Mouse (Mus musculus) urinary bladder, postnatal 25 days (tissue): ENCODE data around the gene Baz2b.

Experiments
- DNase-seq: peaks from one replicate; pipeline ENCODE4 v3.0.0; 2022; ENCODE audit warnings: low spot score

The Baz2b gene

GRCm38 (mm10) chr2:60209703-60210651, at the start of gene Baz2b, which contains the start of gene March7:
Baz2b (minus strand) TSS chr2:60209839.
March7 (plus strand) TSS chr2:60209887.
- DNase-seq = peak; percentile 85

DNA sequence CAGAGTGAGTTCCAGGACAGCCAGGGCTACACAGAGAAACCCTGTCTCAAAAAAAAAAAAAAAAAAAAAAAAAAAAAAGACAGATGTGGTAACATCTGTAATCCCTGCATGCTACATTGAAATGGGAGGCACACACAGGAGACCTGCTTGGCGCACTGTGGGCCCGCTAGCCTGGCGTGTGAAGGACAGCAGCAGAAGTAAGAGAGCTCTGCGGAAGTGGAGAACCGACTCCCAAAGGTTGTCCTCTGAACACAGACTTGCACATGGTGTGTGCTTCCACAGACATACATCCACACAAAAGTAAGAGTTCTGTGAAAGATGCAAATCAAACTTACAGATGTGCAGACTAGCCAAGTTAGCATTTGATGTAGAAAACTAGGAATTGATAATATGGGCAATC, 49.5 kb upstream of the Baz2b start:
- no peak for DNase-seq

- no peak for DNase-seq
Observed at GRCm38 (mm10) chr2:60256751-60257150, 47.1 kb upstream of the Baz2b start.

DNA sequence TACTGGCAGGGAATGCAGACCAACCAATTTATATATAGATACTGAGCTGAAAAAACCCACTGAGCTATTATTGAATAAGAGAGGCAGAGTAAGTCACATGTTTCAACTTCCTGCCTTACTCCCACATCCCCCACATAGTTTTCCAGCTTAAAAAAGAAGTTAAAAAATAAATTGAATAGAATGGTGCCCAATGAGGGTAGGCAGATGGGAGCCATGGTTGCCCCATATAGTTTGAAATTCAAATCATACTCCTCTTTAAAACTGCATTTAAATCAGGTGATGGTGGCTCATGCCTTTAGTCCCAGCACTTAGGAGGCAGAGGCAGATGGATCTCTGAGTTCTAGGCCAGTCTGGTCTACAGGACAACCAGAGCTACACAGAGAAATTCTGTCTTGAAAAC, 43.9 kb upstream of the Baz2b start:
- no peak for DNase-seq

DNA sequence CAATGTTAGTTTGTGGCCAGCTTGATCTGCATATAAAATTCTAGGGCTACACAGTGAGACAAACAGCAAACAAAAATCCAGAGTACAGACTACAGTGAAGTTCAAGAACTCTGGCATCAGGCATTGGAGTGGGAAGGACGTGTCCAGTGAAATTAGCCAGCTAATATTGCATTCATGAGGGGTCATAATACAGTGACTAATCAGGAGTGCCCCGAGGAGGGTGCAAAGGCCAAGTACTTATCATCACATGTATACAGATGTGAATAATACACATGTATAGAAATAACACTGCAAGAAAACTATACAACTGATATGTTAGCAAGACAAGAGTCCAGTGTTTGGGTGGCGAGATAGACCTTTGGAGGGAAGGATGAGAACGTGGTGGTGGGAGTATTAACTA, 43.1 kb upstream of the Baz2b start:
- no peak for DNase-seq

DNA sequence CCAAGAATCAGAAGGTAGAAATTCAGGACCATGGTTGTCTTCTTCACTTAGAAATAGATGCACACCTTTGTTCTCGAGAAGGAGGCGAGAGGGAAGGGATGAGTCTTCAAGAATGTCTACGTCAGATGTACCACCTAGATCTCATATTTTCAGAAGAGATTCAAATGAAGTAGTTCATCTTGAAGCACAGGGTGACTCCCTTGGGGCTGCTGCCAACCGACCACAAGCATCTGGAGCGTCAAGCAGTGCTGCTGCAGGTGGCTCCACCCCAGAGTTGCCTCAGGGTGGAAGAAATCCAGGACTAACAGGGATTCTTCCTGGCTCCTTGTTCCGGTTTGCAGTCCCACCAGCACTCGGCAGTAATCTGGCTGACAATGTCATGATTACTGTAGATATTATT, 24.9 kb upstream of the Baz2b start:
- DNase-seq = no peak

DNA sequence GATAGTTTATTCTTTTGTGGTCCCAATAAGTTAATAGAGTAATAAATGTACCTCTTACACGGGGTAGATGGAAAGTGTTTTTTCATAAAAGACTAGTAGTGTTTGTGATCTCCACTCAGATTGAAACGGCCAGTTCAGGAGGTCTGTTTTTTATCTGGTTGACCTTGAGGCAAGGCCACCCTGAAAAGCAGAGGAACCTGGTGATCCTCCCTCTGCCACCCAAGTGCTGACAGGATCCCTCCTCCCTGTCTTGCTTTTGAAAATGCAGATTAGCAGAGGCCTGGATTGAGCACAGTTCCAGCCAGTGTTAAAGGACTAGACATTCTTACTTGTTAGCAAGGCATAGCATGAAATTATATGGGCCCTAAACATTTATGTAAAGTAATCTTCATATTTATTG, 23.5 kb upstream of the Baz2b start:
- no peak for DNase-seq

DNA sequence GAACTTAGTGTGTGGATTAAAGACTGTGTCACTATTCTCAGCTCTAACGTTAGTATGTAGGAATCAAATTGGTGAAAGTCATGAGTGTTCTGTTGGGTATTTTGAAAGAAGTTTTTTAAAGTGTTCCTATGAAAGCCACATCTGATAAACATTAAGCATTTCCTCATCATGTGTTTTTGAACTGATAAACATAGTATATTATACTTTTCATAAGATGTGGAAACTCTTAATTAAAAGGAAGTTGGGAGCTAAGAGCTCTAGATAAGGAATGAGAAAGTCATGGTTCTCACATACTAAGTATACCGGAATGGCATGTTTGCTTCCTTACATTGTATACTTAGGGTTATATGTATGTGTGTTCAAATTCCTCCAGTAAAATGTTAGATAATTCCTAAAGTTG, 20.7 kb upstream of the Baz2b start:
- no peak for DNase-seq

DNA sequence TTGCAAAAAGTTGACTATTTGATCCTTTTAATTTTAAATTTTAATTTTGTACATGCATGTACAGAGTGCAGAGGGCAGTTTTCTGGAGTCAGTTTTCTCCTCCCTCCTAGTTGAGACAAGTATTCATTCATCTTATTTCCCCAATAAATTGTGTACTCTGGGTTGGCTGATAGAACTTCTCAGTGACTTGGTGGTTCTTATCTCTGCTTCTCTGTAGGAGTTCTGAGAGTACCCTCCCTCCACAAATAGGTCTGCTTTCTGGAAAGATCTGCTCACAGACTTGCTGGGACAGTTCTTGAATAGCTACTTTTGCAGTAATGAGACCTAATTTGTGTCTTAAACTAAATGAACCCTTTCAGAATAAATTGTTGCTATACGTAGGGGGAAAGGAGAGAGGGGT, 18.8 kb upstream of the Baz2b start:
- DNase-seq = no peak

- DNase-seq = no peak
Observed at GRCm38 (mm10) chr2:60223489-60223888, 13.8 kb upstream of the Baz2b start.

DNA sequence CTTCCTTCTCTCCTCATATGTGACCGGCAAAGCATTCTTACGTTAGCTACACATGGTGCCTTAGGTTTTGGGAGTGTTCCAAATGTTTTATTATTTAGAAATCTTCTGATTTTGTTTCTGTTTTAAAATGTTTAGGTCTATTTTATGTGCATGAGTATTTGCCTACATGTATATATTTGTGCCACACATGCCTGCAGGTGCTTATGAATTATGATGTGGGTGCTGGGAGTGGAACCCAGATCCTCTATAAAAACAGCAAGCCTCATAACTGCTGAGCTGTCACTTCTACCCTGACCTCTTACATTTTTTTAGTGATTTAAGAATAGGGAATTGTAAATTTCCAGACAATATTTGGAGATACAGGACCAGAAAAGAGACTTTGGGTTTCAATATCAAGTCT, 12.3 kb upstream of the Baz2b start:
- DNase-seq = no peak

DNA sequence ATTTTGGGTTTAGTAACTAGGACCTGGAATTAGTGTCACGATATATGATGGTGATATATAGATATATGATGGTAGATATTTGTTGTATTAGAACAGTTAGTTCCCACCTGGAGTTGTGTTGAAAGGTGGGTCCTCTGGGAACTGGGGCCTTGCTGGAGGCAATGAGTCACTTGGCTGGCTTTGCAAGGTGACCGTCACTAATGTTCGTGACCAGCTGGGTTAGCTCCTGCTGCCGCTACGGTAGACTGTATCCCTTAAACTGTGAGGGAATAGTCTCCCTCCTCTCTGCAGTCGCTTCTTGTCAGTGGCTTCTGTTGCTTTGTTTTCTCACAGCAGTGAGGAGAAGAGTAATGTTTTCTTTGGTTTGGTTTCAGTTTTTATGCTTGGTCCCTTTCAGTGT, 11.6 kb upstream of the Baz2b start:
- no peak for DNase-seq

- no peak for DNase-seq
Observed at GRCm38 (mm10) chr2:60217620-60218019, 8.0 kb upstream of the Baz2b start.

DNA sequence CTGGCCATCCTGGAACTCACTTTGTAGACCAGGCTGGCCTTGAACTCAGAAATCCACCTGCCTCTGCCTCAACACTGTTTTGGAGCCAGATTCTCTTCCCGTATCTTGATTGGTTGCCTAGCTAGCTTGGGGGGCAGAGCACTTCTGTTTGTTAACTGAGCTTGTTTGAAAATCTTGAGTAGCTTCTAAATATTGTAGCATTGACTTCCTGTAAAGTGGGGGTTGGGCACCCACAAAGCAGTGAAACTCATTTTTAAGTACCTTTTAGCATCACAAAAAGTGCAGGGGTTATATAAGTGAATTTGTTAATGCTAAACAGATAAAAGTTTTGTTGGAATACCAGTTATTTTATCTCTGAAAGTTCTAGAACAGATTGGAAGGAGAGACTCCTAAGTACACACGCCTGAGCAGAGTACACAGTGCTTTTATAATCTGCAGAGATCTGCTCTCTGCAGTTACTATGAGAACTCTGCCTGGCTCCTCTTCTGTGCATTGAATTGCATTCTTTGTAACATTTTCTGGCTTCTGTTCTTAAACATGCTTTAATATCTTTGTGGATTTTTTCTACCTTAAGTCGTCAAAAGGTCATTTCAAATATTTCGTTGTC, 7.0 kb upstream of the Baz2b start:
- DNase-seq = no peak

DNA sequence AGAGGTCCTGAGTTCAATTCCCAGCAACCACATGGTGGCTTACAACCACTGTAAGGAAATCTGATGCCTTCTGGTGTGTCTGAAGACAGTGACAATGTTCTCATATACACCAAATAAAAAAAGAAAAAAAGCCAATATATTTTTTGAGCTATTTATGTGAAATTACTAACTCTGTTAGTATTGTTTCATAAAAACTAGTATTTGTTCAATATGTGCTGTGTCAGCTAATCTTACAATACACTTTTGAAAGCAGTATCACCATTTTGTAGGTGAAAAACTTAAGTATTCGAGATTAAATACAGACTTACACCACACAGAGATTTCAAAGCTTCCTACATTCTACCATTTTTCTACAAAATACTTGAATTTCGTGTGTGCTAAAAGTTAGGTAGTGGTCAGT, 5.0 kb upstream of the Baz2b start:
- DNase-seq = no peak

DNA sequence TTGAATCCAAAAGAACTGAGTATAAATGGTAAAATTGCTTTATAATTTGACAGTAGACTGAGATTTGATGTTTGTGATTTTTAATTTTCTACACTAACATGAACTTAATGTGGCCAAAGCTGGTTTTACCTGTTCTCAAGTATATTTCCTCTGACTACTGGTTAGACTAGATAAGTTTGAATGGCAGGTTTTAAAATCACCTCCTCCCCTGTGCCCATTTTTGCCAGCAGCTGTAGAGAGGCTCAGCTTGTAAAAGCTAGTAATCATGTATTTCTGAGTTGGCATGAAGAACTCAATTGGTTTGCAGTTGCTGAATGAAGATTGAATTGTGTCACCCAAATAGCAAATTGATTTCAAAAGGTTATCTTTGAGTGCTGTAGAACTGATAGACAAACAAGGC, 2.8 kb upstream of the Baz2b start:
- DNase-seq = no peak

DNA sequence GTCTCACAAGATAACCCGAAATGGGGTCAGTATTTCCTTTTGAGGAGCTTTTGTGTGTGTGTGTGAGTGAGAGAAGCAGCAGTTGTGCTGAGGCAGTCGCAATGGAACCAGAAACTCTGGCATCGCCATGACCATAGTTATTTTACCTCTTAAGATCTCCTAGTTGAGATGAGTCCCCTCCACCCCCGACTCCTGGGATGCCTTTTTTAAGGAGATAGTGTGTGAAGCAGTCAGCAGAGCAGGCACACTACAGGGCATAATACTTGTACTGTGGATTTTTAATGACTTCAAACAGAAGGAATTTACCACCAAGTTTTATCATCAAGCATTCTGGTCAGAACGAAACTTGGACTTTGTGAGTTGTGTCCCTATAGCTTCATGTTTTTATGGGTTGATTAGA, 1.2 kb upstream of the Baz2b start:
- DNase-seq = no peak

- DNase-seq = peak; percentile 37
Observed at GRCm38 (mm10) chr2:60209122-60209611, 472 bp downstream of the Baz2b start.

DNA sequence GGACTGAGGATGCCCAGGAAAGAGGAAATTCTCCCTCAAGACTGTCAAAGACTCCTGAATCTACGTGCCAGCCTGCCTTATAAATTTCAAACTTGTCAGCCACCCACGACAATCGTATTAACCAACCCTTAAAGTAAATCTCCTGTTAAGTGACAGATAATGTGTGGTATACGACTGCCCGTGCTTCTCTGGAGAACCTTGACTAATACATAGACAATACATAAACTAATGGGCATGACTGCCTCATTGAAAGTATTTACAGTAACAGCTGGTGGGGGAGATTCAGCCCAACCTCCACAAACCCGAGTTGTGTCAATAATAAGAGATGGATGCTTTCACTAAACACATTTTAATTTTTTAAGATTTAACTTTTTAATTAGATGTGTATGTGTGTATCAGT, 3.8 kb downstream of the Baz2b start:
- no peak for DNase-seq

GRCm38 (mm10) chr2:60204162-60204561, 5.5 kb downstream of the Baz2b start:
- DNase-seq = no peak

DNA sequence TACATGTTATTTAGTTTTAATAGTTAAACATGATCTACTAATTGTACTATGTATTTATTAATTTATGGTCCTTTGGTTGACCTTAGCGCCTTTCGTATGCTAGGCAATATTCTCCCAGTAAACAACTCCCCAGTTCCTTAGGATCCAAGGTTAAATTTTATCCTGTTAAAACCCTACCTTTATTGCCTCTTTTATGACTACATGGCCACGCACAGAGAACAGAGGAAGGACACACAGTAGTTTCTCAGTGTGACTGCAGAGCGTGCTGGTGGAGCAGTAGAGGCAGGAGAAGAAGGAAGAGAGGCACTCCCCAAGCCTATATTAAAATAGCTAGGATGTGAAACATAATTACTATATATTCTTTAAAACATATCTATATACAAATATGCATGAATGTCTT, 5.9 kb downstream of the Baz2b start:
- no peak for DNase-seq

GRCm38 (mm10) chr2:60202900-60203530, 6.6 kb downstream of the Baz2b start:
- DNase-seq = no peak

DNA sequence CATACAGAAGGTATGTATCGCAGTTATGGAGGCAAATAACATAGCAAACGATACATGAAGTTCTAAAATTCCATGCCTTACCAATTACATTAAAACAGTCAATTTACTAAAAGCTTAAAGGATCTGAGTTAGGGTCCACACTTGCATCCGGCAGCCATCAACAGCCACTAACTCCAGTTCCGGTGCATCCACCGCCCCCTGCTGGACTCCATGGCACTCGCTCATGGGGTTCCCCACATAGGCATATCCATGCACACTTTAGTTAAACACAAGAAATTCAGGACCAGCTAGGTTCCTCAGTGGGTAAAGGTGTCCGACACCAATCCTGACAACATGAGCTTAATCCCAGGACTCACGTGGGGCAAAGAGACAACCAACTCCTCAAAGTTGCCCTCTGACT, 9.0 kb downstream of the Baz2b start:
- peak; percentile 54 for DNase-seq
